Mouse (Mus musculus) common myeloid progenitor, adult 5-6 weeks (primary cell): ENCODE data around the gene Fgf14. TPM values are rescaled to one million over a fixed set of nuclear protein-coding genes. Genes with fewer than 3 reads are reported as not detected.
A peak's percentile ranks its signal among the peaks of the same experiment; 100 is the strongest.
"Not testable (repeated sequence)": the region's sequence is repeated elsewhere in the genome, so short reads cannot be mapped to it uniquely, and the experiment has no call there.

ENCODE experiments used
- ATAC-seq: replicated peaks from 2 replicates; pipeline ENCODE4 v1.8.0; 2016; ENCODE audit warnings: low read depth, mild to moderate bottlenecking, moderate TSS enrichment, inconsistent platforms; ENCODE audit not compliant: poor library complexity, severe bottlenecking
- total RNA-seq: library from RNA; stranded (forward); fragments of 200-1000, 187-1606 nt; gene quantifications from 2 replicates; pipeline ENCODE4 v1.2.3, GENCODE M21; 2017

Fgf14 gene
- total RNA-seq, 1 experiment from 2014 or later, result not detected

DNA sequence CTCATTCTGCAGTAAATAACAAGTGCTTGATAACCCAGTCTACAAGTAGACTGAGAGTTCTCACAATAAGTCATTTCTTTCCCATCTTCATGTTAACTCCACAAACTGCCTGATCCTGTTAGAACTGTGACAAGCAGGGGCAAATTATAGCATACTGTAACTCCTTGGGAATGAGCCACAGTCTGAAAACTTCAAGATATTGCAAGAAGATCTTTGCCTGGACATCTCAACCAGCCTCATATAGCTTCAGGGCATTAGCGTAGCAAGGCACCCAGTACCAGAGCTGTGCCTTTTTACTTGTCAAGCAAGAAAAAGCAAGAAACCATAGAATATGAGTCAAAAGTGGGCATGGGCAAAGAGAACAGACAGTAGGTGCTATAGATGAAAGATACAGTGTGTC, 188.0 kb downstream of the Fgf14 start:
- ATAC-seq, result no peak

DNA sequence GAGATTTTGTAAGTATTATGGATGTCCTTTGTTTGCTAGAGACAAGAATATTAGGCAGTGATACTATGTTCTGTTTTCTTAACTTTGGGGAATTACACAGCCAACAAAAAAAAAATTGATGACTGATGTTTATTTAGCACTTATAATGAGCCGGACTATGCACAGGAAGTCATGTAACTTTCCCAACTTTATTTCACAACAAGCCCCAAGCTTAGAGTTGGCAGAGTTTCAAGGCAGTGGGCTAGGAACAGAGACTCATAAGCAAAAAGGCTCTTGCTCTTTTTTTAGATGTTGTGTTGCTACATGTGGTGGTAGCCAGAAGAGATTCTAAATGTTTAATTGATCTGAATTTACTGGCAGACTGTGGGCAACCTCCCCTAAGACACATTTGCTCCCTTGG, 191.7 kb downstream of the Fgf14 start:
- no peak for ATAC-seq

- ATAC-seq, result no peak
Measured at GRCm38 (mm10) chr14:124474066-124474667, 202.8 kb downstream of the Fgf14 start.

- no peak for ATAC-seq
Measured at GRCm38 (mm10) chr14:124470909-124471308, 206.0 kb downstream of the Fgf14 start.

DNA sequence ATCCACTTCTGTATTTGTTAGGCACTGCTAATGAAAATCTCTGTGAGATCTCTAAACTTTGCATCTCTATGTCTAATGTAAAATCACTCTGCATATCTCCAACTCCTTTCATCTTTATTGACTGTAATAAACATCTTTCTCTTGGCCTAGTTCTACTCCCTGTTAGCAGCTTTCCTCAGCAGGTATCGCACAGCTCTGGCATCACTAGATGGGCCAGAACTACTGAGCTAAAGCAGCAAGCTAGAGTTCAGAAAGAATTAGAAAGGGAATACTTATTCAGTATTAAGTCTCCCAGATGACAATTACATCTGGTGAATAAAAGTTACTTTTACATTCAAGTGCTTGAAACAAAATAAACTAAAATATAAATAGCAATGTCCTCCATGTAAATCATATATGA, 221.8 kb downstream of the Fgf14 start:
- ATAC-seq, result no peak

DNA sequence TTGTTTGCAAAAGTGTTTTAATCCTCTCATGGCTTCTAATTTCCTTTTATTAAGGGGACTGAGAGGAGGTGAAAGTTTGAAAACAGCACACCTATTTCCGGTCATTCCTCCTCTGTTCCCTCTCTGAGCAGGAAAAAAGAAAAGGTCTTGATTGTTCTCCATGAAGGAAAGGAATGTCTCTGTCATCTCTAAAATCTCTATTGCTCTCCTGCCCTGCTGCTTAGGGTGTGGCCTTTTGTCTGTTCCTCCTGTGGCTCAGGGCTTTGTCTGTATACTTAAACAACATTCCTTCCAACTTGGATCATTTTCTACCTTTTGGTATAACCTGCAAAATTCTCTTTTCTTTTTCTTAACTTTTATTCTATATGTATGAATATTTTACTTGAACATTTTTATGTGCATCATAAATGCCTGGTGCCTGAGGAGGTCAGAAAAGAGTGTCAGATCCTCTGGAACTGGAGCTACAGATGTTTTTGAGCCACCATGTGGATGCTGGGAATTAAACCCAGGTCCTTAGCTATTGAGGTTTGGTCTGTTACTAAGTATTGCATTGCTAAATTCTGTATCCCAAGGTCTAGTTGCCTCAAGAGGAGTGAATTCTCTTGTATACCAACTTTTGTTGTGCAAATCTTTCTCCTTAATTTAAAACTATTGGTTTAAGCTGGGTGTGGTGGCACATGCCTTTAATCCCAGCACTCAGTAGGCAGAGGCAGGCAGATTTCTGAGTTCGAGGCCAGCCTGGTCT, 230.7 kb downstream of the Fgf14 start:
- no peak for ATAC-seq

DNA sequence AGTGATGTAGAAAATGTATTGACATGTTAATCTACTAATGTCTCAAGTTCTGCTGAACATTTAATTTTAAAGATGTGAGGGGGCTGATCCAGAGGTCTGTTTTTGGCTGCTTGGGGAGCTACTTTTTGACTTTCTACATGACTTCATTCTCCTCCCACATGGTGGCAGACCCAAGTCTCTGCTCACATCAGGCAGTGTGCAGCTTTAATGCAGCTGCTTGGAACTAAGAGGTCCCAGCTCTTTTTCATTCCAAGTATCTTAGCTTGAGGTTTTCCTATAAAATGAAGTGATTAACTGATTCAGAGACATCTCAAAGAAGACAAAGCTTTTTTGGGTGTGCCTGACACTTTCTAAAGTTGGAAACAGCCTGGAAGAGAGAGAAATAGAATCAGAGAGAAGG, 232.1 kb downstream of the Fgf14 start:
- ATAC-seq, result no peak

DNA sequence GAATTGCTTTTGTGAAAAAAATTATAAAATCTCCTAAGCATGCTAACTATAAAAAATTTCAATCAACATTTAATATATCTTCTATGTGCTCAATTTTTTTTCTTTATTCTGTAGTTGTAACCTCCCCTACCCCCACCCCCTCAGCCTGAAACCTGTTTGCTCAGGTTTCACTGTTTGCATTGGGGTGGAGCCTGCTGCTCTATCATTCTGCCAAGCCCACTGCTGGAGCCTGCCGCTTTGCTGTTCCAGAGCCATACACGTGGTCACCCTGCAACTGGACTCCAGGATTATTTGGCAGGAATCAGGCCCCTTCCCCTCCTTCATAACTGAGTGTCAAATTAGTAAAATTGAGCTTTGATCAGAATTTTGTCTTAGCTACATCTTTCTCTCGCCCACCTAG, 237.6 kb downstream of the Fgf14 start:
- not testable (repeated sequence) for ATAC-seq

- ATAC-seq, result no peak
Measured at GRCm38 (mm10) chr14:124411890-124412289, 265.0 kb downstream of the Fgf14 start.

DNA sequence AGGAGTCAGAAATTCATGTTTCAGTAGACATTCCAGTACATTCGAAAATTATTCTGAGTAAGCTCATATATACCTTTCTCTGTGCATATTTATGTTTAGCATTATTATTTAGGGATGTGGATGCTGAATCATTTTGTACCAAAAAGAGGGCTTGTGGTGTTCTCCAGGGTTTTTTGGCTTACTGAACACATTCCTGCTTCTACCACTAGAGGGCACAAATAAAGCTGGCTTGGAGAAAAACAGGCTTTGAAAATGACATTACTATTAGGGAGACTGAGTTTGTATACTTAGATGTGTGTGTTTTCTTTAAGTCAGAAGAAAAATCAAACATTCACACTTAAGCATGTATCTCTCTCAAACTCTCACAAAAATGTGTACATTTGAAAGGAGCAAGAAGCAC, 266.0 kb downstream of the Fgf14 start:
- ATAC-seq, result peak; percentile 50; the same call in 1 of the 2 replicates

GRCm38 (mm10) chr14:124328391-124328790, 348.5 kb downstream of the Fgf14 start:
- no peak for ATAC-seq

DNA sequence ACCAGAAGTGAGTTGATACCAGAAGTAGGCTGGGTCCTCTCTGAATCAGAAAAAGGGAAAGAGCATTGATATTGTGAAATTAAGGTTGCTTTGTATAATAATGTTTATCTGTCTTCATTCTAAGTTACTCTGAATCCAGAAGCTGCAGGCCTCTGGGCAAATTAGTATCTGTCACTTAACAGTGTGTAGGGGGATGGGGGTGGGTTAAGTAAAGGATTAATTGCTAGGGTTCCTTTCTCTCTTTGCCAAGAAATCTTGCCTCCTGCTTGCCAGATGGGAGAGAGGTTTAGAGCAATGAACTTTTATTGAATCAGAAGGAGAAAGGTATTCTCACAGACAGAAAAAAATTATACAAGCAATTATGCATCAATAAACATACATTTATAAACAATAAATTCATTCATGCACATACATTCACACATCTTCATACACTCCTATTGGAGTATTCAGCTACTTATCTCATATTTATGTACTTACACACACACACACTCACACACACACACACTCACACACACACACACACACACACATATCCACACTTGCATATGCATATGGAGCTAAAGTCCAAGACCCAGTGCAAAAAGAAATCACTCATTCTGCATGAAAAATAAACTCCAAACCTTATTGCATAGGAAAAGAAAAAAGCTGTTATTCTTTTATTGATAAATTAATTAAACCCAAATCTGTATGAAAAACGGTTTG, 357.8 kb downstream of the Fgf14 start:
- no peak for ATAC-seq

GRCm38 (mm10) chr14:124315513-124315912, 361.4 kb downstream of the Fgf14 start:
- ATAC-seq, result no peak

- no peak for ATAC-seq
Measured at GRCm38 (mm10) chr14:124287027-124287426, 389.9 kb downstream of the Fgf14 start.

GRCm38 (mm10) chr14:124278384-124278944, 398.5 kb downstream of the Fgf14 start:
- no peak for ATAC-seq

DNA sequence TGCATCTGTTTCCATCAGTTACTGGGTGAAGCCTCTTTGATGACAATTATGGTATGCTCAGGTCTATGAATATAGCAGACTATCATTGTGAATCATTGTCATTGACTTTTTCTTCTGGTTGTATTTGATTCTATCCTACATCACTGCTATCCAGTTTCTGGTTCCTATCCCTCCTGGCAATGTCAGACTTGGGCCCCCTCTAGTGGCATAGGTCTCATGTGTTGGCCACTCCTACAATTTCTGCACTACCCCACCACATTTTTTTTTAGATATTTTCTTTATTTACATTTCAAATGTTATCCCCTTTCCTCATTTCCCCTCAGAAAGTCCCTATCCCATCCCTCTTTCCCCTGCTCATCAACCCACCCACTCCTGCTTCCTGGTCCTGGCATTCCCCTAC, 409.9 kb downstream of the Fgf14 start:
- ATAC-seq, result no peak

GRCm38 (mm10) chr14:124264541-124265059, 412.3 kb downstream of the Fgf14 start:
- ATAC-seq, result no peak

DNA sequence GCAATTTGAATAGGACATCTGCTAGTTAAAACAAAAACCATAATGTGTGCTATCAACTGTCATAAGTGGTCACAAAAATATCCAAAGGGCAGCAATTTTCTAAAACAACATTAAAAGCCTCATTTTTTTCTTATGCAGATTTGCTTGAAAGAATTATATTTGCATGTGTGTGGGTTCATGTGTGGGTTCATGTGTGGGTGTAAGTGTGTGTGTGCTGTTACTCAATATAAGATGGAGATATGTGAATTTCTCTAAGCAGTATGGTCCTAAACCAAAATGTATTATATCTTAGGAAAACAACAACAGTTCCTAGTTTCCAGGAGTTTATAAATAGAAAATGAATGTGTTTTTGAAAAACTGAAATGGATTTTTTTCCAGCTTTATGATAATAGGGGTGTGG, 413.7 kb downstream of the Fgf14 start:
- no peak for ATAC-seq

DNA sequence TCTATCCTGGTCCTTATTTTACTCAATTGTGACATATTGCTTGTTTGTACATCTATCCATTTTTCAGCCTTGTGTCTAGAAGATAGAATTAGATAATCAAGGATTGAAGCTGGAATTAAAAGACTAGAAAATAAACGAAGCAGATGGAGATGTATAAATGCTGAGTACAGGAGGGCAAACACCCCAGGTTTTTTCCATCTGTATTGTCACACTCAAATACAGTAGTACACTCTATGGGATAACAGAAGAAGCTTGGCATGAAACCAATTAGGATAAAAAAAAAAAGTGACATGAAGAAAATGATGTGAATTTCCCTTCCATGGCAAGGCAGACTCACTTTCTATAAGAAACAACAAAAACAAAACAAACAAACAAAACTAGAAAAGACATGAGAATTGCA, 429.4 kb downstream of the Fgf14 start:
- ATAC-seq, result no peak

- ATAC-seq, result no peak
Measured at GRCm38 (mm10) chr14:124223445-124223844, 453.5 kb downstream of the Fgf14 start.

DNA sequence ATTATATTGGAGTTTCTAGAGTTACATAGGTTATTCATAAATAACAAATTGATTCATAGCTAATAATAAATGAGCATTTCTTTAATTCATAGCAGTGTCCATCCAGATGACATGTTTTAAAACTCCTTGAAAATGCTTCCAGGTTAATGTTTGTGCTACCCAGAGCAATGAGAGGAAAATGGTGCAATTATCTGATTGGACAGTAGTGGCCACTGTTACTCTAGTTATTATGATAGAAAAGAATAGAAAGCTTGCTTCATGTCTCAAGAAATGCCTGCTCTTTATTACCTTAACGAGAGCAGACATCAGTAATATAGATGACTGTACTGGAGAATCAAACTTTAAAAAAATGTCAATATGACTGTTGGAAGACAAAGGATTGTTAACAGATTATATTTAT, 454.5 kb downstream of the Fgf14 start:
- no peak for ATAC-seq
